Mouse (Mus musculus) intestine, embryonic 14.5 days (tissue): Measurements from ENCODE around the gene Cfdp1. TPM values are rescaled to one million over a fixed set of nuclear protein-coding genes. Genes with fewer than 3 reads are reported as not detected.

Experiments
- ATAC-seq: fragments of 200-750 bp; cut with Nextera tagmentation; replicated peaks from 2 replicates; pipeline ENCODE4 v1.8.0; 2017; ENCODE audit warnings: low read depth, moderate number of reproducible peaks, moderate TSS enrichment, moderate library complexity; ENCODE audit not compliant: low FRiP score, low TSS enrichment
- DNase-seq: peaks from one replicate; pipeline ENCODE4 v3.0.0-alpha.2; 2018; ENCODE audit warnings: low spot score
- H3K27ac ChIP-seq: fragments of 300-500 bp; sonication (generic); 2 replicates; pipeline ENCODE4 v1.5.1; 2014; ENCODE audit warnings: low read depth, mild to moderate bottlenecking, control low read depth
- H3K27me3 ChIP-seq: fragments of 300-500 bp; sonication (generic); replicated peaks from 2 replicates; pipeline ENCODE4 v1.6.1; 2014; ENCODE audit warnings: low read length, control low read depth; ENCODE audit not compliant: control insufficient read depth, insufficient read depth
- H3K36me3 ChIP-seq: fragments of 300-500 bp; sonication (generic); 2 replicates; pipeline ENCODE4 v1.6.1; 2014; ENCODE audit warnings: low read length, control low read depth; ENCODE audit not compliant: control insufficient read depth, insufficient read depth
- H3K4me1 ChIP-seq: fragments of 300-500 bp; sonication (generic); replicated peaks from 2 replicates; pipeline ENCODE4 v1.6.1; 2014; ENCODE audit warnings: low read length, control low read depth, mixed read lengths; ENCODE audit not compliant: control insufficient read depth, insufficient read depth
- H3K4me2 ChIP-seq: fragments of 300-500 bp; sonication (generic); 2 replicates; pipeline ENCODE4 v1.6.1; 2014; ENCODE audit warnings: low read length
- H3K4me3 ChIP-seq: fragments of 300-500 bp; sonication (generic); 2 replicates; pipeline ENCODE4 v1.5.1; 2014; ENCODE audit warnings: low read depth, low read length, control low read depth, mixed read lengths
- H3K9ac ChIP-seq: fragments of 300-500 bp; sonication (generic); 2 replicates; pipeline ENCODE4 v1.6.1; 2014; ENCODE audit warnings: mild to moderate bottlenecking, low read length
- H3K9me3 ChIP-seq: fragments of 300-500 bp; sonication (generic); 2 replicates; pipeline ENCODE4 v1.6.1; 2016; ENCODE audit warnings: low read length, control low read depth; ENCODE audit not compliant: control insufficient read depth
- WGBS: fragments of 180-500 bp; shearing (Covaris S2); extraction: QIAGEN DNeasy Blood & Tissue Kit; methylation state at CpG from one replicate; pipeline ENCODE4 v1.1.7; 2014; 5-methylcytosine and 5-hydroxymethylcytosine counted together
- polyA plus RNA-seq: library from polyadenylated mRNA; unstranded; fragments of >200 nt; fragmentation: Nextera tagmentation; extraction: Ambion mirVana; gene quantifications from 2 replicates; pipeline ENCODE4 v1.2.1, GENCODE M21; 2014

Cfdp1 gene
- polyA plus RNA-seq, 1 experiment from 2014 or later: 166 TPM

GRCm38 (mm10) chr8:111786701-111787588 is 67.1 kb downstream of the Cfdp1 start:
- 57% methylated on average over 13 of the region's 13 CpGs for WGBS
- no peaks in the 10 kb centered on the region for H3K27me3 ChIP-seq
- peaks cover 7% of the 10 kb centered on the region; the same call in 1 of the 2 replicates for H3K4me1 ChIP-seq
- no peaks in the 10 kb centered on the region for H3K9me3 ChIP-seq
- H3K9ac ChIP-seq: no peak overlapping the region
- ATAC-seq: no peak
- no peak overlapping the region for H3K4me3 ChIP-seq
- DNase-seq: no peak
- H3K36me3 ChIP-seq: peaks cover 8% of the 10 kb centered on the region; the same call in 1 of the 2 replicates
- H3K4me2 ChIP-seq: no peak overlapping the region
- no peak overlapping the region for H3K27ac ChIP-seq

DNA sequence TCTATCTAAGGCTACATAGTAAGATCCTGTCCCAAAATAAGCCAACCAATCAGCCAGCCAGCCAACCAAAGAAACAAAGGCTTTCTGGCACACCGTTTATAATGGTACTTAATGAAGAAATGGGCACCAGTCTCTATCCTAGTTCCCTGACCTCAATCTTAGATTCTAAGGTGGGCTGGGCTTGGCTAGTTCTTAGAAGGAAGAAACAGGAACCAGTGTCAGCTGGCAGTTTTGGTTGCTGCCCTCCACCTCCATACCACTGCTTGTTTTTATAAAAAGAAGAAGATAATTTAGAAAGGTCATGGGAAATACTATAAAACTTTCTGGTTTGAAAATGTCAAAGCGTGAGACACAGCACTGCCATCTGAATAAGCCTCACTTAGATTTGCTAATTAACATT is 68.0 kb downstream of the Cfdp1 start:
- Histone ChIP-seq H3K27ac (no peak overlapping the region), H3K4me2 (no peak overlapping the region), H3K4me1 (peaks cover 7% of the 10 kb centered on the region; the same call in 1 of the 2 replicates), H3K9ac (no peak overlapping the region), H3K27me3 (no peaks in the 10 kb centered on the region), H3K36me3 (peaks cover 5% of the 10 kb centered on the region; the same call in 1 of the 2 replicates), H3K9me3 (no peaks in the 10 kb centered on the region), H3K4me3 (no peak overlapping the region)
- ATAC-seq (no peak), DNase-seq (no peak)
- WGBS: 95% methylated on average over 2 of the region's 2 CpGs

DNA sequence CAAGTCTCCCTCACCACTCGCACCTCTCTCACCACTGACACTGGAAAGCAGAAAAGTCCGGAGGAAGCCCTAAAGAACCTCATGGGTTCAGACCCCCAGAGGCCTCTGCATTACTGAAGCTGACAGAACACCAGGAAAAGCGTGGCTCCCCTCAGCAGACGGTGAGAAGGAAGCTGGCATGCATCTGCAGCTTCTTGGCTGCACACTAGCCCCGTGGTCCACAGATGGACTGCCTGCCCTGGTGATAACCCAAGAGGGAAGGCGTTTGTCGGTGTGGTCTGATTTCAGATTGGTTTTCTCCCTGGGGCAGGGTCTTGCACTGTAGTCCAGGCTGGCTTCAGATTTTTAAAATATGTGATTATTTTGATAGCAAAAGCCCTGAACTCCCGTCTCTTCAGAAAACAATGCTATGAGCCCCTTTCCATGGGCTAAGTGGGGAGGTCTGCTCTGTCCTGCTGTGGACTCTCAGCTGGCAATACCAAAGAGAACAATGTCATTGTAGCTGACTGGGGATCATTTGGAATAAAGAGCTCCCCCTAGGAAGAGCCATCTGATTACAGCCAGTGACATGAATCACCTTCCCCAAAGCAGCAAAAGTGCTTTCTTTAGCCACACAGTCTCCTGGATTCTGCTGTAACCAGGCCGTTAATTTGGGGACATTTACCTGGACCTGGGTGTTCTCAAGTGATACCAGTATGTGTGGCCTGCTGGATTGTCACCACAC is 71.3 kb downstream of the Cfdp1 start:
- H3K27ac ChIP-seq: no peak overlapping the region
- WGBS: 84% methylated on average over 9 of the region's 9 CpGs
- no peaks in the 10 kb centered on the region for H3K9me3 ChIP-seq
- no peak overlapping the region for H3K4me2 ChIP-seq
- peaks cover 23% of the 10 kb centered on the region for H3K36me3 ChIP-seq
- no peaks in the 10 kb centered on the region for H3K27me3 ChIP-seq
- H3K4me3 ChIP-seq: no peak overlapping the region
- H3K9ac ChIP-seq: no peak overlapping the region
- DNase-seq: no peak
- no peak for ATAC-seq
- H3K4me1 ChIP-seq: peaks cover 4% of the 10 kb centered on the region; the same call in 1 of the 2 replicates

GRCm38 (mm10) chr8:111782161-111782560 is 71.9 kb downstream of the Cfdp1 start:
- Histone ChIP-seq H3K4me3 (no peak overlapping the region), H3K27me3 (no peaks in the 10 kb centered on the region), H3K9ac (no peak overlapping the region), H3K27ac (no peak overlapping the region), H3K36me3 (peaks cover 28% of the 10 kb centered on the region), H3K4me2 (no peak overlapping the region), H3K9me3 (no peaks in the 10 kb centered on the region), H3K4me1 (no peaks in the 10 kb centered on the region)
- WGBS: 78% methylated on average over 2 of the region's 2 CpGs
- ATAC-seq (no peak), DNase-seq (no peak)

DNA sequence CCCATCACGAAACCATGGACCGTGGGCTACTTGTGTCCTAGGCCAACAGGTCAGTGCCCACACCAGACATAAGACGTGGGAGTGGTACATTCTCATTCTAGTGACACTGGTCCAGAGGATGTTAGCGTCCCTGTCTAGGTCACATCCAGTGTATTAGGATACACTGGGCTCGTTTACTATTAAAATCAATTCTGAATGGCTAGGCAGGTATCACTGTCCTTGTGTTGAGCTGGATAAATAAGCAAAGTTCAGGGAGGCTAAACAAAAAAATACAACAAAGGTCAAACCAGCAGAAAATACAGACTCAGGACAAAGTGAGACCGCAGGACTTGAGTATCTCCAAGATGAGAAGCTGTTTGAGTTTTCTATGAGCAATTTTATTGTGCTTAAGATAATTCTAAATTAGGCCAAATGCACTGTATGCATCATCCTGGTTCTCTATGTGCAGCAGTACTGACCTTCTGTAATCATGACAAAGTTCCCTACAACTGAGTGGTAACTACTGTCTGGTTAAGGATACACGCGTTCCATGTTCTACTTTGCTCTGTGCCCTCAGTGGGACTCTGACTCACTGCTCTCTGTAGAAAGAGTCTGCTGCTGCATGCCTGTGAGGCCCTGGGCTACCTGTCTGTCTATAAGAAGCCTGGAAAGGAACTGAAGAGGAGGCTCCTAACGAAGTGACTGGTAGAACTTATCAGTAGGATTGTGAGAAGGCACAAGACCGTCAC is 73.2 kb downstream of the Cfdp1 start:
- Histone ChIP-seq H3K27me3 (no peaks in the 10 kb centered on the region), H3K4me1 (no peaks in the 10 kb centered on the region), H3K4me3 (no peak overlapping the region), H3K4me2 (no peak overlapping the region), H3K36me3 (peaks cover 32% of the 10 kb centered on the region), H3K27ac (no peak overlapping the region), H3K9ac (no peak overlapping the region), H3K9me3 (no peaks in the 10 kb centered on the region)
- DNase-seq (no peak), ATAC-seq (no peak)
- 88% methylated on average over 10 of the region's 10 CpGs for WGBS

GRCm38 (mm10) chr8:111779690-111780089 is 74.4 kb downstream of the Cfdp1 start:
- Histone ChIP-seq H3K27me3 (no peaks in the 10 kb centered on the region), H3K4me3 (no peak overlapping the region), H3K9me3 (no peaks in the 10 kb centered on the region), H3K4me2 (no peak overlapping the region), H3K36me3 (peaks cover 41% of the 10 kb centered on the region), H3K27ac (no peak overlapping the region), H3K9ac (no peak overlapping the region), H3K4me1 (no peaks in the 10 kb centered on the region)
- DNase-seq (no peak), ATAC-seq (no peak)
- WGBS: 82% methylated on average over 7 of the region's 7 CpGs

DNA sequence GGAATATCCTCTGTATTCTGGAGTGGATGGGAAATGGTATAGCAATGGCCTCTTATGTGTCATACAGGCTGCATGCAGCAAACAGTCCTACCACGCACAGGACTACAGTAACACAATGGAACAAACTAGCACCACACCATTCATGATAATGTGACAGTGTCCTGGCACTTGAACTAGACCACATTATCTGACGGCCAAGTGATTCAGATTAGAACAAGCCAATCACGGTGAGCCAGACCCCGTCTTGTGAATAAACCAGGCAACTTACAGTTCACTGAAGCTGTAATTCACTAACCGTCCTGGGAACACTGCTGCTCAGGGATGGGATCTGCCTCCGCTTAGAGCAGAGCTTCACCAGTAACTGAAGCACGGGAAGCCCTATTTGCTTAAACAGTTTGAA is 75.3 kb downstream of the Cfdp1 start:
- no peaks in the 10 kb centered on the region for H3K9me3 ChIP-seq
- no peaks in the 10 kb centered on the region for H3K27me3 ChIP-seq
- H3K4me2 ChIP-seq: no peak overlapping the region
- ATAC-seq (no peak), DNase-seq (no peak)
- no peak overlapping the region for H3K27ac ChIP-seq
- WGBS: 79% methylated on average over 7 of the region's 7 CpGs
- H3K9ac ChIP-seq: no peak overlapping the region
- no peaks in the 10 kb centered on the region for H3K4me1 ChIP-seq
- peaks cover 43% of the 10 kb centered on the region for H3K36me3 ChIP-seq
- H3K4me3 ChIP-seq: no peak overlapping the region

DNA sequence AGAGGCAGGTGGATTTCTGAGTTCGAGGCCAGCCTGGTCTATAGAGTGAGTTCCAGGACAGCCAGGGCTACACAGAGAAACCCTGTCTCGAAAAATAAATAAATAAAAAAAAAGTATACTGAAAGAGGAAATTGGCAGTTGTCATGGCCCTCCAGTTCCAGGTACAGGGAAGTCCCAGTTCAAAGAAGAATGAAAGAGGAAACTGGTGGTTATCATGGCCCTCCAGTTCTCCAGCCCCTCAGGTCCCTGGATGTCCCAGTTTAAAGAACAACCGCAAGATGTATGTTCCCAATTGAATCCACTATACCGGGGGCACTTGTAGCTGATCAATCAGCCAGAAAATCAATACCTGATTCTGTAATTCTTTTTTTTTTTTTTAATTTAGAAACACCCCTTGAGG is 77.6 kb downstream of the Cfdp1 start:
- Histone ChIP-seq H3K9ac (no peak overlapping the region), H3K27ac (no peak overlapping the region), H3K4me1 (no peaks in the 10 kb centered on the region), H3K27me3 (no peaks in the 10 kb centered on the region), H3K36me3 (peaks cover 56% of the 10 kb centered on the region), H3K4me3 (no peak overlapping the region), H3K9me3 (no peaks in the 10 kb centered on the region), H3K4me2 (no peak overlapping the region)
- whole genome bisulfite sequencing: 97% methylated on average over 4 of the region's 4 CpGs
- no peak for ATAC-seq
- no peak for DNase-seq
